Mouse (Mus musculus) kidney, adult 2 months (tissue): ENCODE results near the gene Kif26b.

Source experiments
- CTCF ChIP-seq: fragments of 200-500 bp; conservative IDR thresholded peaks from 2 replicates; pipeline ENCODE4 v1.5.1; 2011; ENCODE audit warnings: low read depth, mild to moderate bottlenecking, control low read depth, low read length, moderate library complexity, mixed read lengths; ENCODE audit not compliant: insufficient read depth, insufficient read length
- POLR2A ChIP-seq: fragments of 200-500 bp; IDR thresholded peaks from one replicate; pipeline ENCODE4 v1.6.1; 2011; ENCODE audit warnings: low read depth, low read length, control low read depth

GRCm38 (mm10) chr1:178597757-178598156, 68.8 kb downstream of the Kif26b start:
- TF ChIP-seq CTCF (no peak), POLR2A (no peak)
